Comparison of ENCODE assay signal across 18 mouse cellular contexts in the genomic region with DNA sequence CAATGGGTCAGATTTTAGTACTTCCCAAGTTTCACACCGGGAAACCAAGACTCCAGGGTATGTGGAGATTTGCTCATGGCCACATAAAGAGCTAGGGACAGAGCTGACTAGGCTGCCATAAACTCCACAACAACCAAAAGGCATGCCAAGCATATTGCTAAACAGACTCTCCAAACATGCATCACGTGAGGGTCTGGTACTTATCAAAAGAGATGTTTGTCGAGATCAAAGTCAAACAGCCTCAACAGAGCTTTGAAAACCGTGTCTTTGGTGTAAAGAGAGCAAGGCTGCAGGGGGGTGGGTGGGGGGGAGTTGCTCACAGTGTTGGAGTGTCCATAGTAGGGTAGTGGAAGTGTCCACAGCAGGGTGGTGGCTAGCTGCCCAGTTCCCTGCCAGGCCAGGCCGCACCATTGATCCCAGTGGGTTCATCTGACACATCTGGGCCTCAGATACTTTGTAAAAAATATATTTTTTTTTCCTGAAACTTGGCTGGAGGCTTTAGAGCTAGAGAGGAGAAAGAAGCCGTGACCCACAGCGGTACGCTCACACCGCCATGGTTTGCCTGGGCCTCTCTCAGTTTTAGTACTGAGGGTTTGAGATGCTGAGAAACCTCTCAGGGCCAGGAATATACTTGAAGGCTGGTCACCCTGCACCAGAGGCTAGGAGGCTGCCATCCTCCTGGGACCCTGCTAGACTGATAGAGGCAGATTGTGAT. TPM values are rescaled to one million over a fixed set of nuclear protein-coding genes. Genes with fewer than 3 reads are reported as not detected.
A peak's percentile ranks its signal among the peaks of the same experiment; 100 is the strongest.
DNase-seq lines count a peak whose midpoint lies in the region; ATAC-seq and TF ChIP-seq lines count a peak whose summit lies in the region.
"Had no signal": no experiment of that assay in that cellular context is flagged by ENCODE, and none has a peak within 500 bp of the region (broad histone marks: within the 10 kb centered on the region; RNA-seq: fewer than 3 reads in every experiment).

No protein-coding gene starts in this region.

- H3K4me2 ChIP-seq in lung, embryonic 16.5 days (ENCODE audit: low read depth, low read length): no peak overlapping the region
- no peak overlapping the region for H3K4me2 ChIP-seq in lung, postnatal 0 days (replicated peaks; ENCODE audit: low read depth, low read length)
- H3K4me2 ChIP-seq: intestine, embryonic 15.5 days; liver, embryonic 15.5 days; midbrain, embryonic 12.5 days; neural tube, embryonic 12.5 days; stomach, embryonic 15.5 days had no signal

- H3K27me3 ChIP-seq in kidney, adult 2 months (replicated peaks; ENCODE audit: control insufficient read depth, insufficient read depth, low read length): no peaks in the 10 kb centered on the region
- no peaks in the 10 kb centered on the region for H3K27me3 ChIP-seq in lung, embryonic 16.5 days (ENCODE audit: control insufficient read depth, insufficient read depth, low read depth, low read length)
- H3K27me3 ChIP-seq in lung, postnatal 0 days (replicated peaks; ENCODE audit: insufficient read depth, low read length): no peaks in the 10 kb centered on the region
- H3K27me3 ChIP-seq: CH12.LX; intestine, embryonic 15.5 days; liver, embryonic 15.5 days; midbrain, embryonic 12.5 days; neural tube, embryonic 12.5 days; stomach, embryonic 15.5 days had no signal

- 0 out of 2 replicates have a peak, but pooled peaks have one; percentile 8 for TF ChIP-seq EP300 in lung, postnatal 0 days (IDR thresholded peaks at IDR 0.05)

- H3K9ac ChIP-seq in lung, embryonic 16.5 days (ENCODE audit: low read length): no peak overlapping the region
- H3K9ac ChIP-seq in lung, postnatal 0 days (replicated peaks; ENCODE audit: low read depth): no peak overlapping the region
- H3K9ac ChIP-seq: intestine, embryonic 15.5 days; liver, embryonic 15.5 days; midbrain, embryonic 12.5 days; neural tube, embryonic 12.5 days; stomach, embryonic 15.5 days had no signal

- H3K9me3 ChIP-seq in lung, embryonic 16.5 days (ENCODE audit: control insufficient read depth, low read length): no peaks in the 10 kb centered on the region
- no peaks in the 10 kb centered on the region for H3K9me3 ChIP-seq in lung, postnatal 0 days (ENCODE audit: low read length)
- H3K9me3 ChIP-seq: intestine, embryonic 15.5 days; liver, embryonic 15.5 days; midbrain, embryonic 12.5 days; neural tube, embryonic 12.5 days; stomach, embryonic 15.5 days had no signal

- no peak overlapping the region for H3K4me3 ChIP-seq in kidney, adult 2 months (ENCODE audit: insufficient read depth, low read depth, low read length)
- H3K4me3 ChIP-seq in lung, embryonic 16.5 days (ENCODE audit: low read length): no peak overlapping the region
- H3K4me3 ChIP-seq in lung, postnatal 0 days (ENCODE audit: low read depth, low read length): no peak overlapping the region
- H3K4me3 ChIP-seq: intestine, embryonic 15.5 days; liver, embryonic 15.5 days; midbrain, embryonic 12.5 days; neural tube, embryonic 12.5 days; stomach, embryonic 15.5 days had no signal

- peak; percentile 58 for ATAC-seq in lung, embryonic 16.5 days (ENCODE audit: low read depth)
- peak; percentile 75 for ATAC-seq in lung, postnatal 0 days
- ATAC-seq: forebrain, embryonic 14.5 days; intestine, embryonic 15.5 days had no signal

- H3K36me3 ChIP-seq in kidney, adult 2 months (ENCODE audit: control insufficient read depth, insufficient read depth, low read length): no peaks in the 10 kb centered on the region
- no peaks in the 10 kb centered on the region for H3K36me3 ChIP-seq in lung, embryonic 16.5 days (ENCODE audit: control insufficient read depth, insufficient read depth, low read length)
- no peaks in the 10 kb centered on the region for H3K36me3 ChIP-seq in lung, postnatal 0 days (ENCODE audit: insufficient read depth, low read length)
- H3K36me3 ChIP-seq: intestine, embryonic 15.5 days; liver, embryonic 15.5 days; midbrain, embryonic 12.5 days; neural tube, embryonic 12.5 days; stomach, embryonic 15.5 days had no signal

- DNase-seq in adrenal gland, postnatal 10 days: peak; percentile 41
- DNase-seq in adrenal gland, adult (ENCODE audit: inconsistent age in 2 of 2, low spot score in 1 of 2): no peak
- peak; percentile 21 for DNase-seq in kidney, adult 2 months
- DNase-seq in kidney, postnatal 36 days: no peak
- DNase-seq in lung, postnatal 10 days: no peak
- peak; percentile 39 for DNase-seq in lung, postnatal 0 days (ENCODE audit: low spot score)
- DNase-seq in right cerebral cortex, adult 18-20 months: no peak
- DNase-seq: adrenal gland, adult 2 months; cerebellum, postnatal 36 days; thymus, postnatal 25 days had no signal

- H3K27ac ChIP-seq in kidney, adult 2 months (ENCODE audit: insufficient read depth, low read depth, low read length): peak overlapping the region; percentile 7; the same call in 1 of the 2 replicates
- H3K27ac ChIP-seq in lung, embryonic 16.5 days (ENCODE audit: low read length): no peak overlapping the region
- H3K27ac ChIP-seq in lung, postnatal 0 days (ENCODE audit: low read length): no peak overlapping the region
- H3K27ac ChIP-seq: intestine, embryonic 15.5 days; liver, embryonic 15.5 days; midbrain, embryonic 12.5 days; neural tube, embryonic 12.5 days; stomach, embryonic 15.5 days had no signal

- no peak for TF ChIP-seq CTCF in kidney, adult 2 months (conservative IDR thresholded peaks at IDR 0.05; ENCODE audit: insufficient read depth, insufficient read length, low read depth, low read length)
- TF ChIP-seq CTCF in lung, postnatal 0 days (IDR thresholded peaks at IDR 0.05): no peak

- H3K4me1 ChIP-seq in kidney, adult 2 months (ENCODE audit: control insufficient read depth, insufficient read depth, low read length): no peaks in the 10 kb centered on the region
- H3K4me1 ChIP-seq in lung, embryonic 16.5 days (replicated peaks; ENCODE audit: control insufficient read depth, insufficient read depth, low read length): peaks cover 6% of the 10 kb centered on the region; the same call in 1 of the 2 replicates
- no peaks in the 10 kb centered on the region; the same call in 1 of the 2 replicates for H3K4me1 ChIP-seq in lung, postnatal 0 days (ENCODE audit: insufficient read depth, low read depth, low read length)
- H3K4me1 ChIP-seq: intestine, embryonic 15.5 days; liver, embryonic 15.5 days; neural tube, embryonic 12.5 days; stomach, embryonic 15.5 days had no signal

- no peak for TF ChIP-seq POLR2A in kidney, adult 2 months (IDR thresholded peaks at IDR 0.05; ENCODE audit: low read depth, low read length)

- 72% methylated on average over 9 of the region's 9 CpGs for WGBS in kidney, adult 2 months
- WGBS in lung, embryonic 16.5 days: 59% methylated on average over 9 of the region's 9 CpGs
- WGBS in lung, postnatal 0 days: 55% methylated on average over 9 of the region's 9 CpGs

RNA-seq across cellular contexts. Expression of a gene that starts 21.5 kb away (rescaled TPM):
- 100 to 1,000 TPM; 279 to 288 TPM for total RNA-seq in adrenal gland, postnatal 10 days (2021)
- 91.8 and 126 TPM in 2 replicates for polyA plus RNA-seq in kidney, adult 2 months (2012; rRNA removed)
- 400 and 424 TPM in 2 replicates for polyA plus RNA-seq in lung, embryonic 16.5 days (2015; fragmentation: Nextera tagmentation; extraction: Ambion mirVana)
- 283 and 290 TPM in 2 replicates for polyA plus RNA-seq in lung, postnatal 0 days (2015; fragmentation: Nextera tagmentation; extraction: Ambion mirVana)

RNA-seq across cellular contexts. Expression of a gene that starts 26.7 kb away (rescaled TPM):
- 10 to 100 TPM in 1 of 2 experiments, 1 to 10 TPM in 1; 8.4 to 10.7 TPM for total RNA-seq in adrenal gland, postnatal 10 days (2021)
- 9.4 and 10.7 TPM in 2 replicates for polyA plus RNA-seq in kidney, adult 2 months (2012; rRNA removed)
- 17.5 and 18.7 TPM in 2 replicates for polyA plus RNA-seq in lung, embryonic 16.5 days (2015; fragmentation: Nextera tagmentation; extraction: Ambion mirVana)
- polyA plus RNA-seq in lung, postnatal 0 days (2015; fragmentation: Nextera tagmentation; extraction: Ambion mirVana): 4.1 and 5.4 TPM in 2 replicates

Comparison
In these comparisons a context has a peak if more than half of its experiments do, and no peak if none do; other contexts are left out.
1. DNase-seq: peak in adrenal gland, postnatal 10 days (single experiment), kidney, adult 2 months (single experiment) and lung, postnatal 0 days (single experiment); none in adrenal gland, adult (0 of 2), kidney, postnatal 36 days (0 of 2), lung, postnatal 10 days (single experiment) and right cerebral cortex, adult 18-20 months (single experiment).